ENCODE assay signal across 8 mouse cellular contexts in genomic region chr19:37375755-37376615, GRCm38 (mm10). TPM values are rescaled to one million over a fixed set of nuclear protein-coding genes. Genes with fewer than 3 reads are reported as not detected.
DNase-seq lines count a peak whose midpoint lies in the region; ATAC-seq and TF ChIP-seq lines count a peak whose summit lies in the region.

Kif11 (plus strand) TSS chr19:37376403.

- WGBS in heart, embryonic 12.5 days = under 1% methylated on average over 73 of the region's 73 CpGs
- WGBS in kidney, postnatal 0 days = under 1% methylated on average over 72 of the region's 73 CpGs
- WGBS in liver, embryonic 11.5 days = under 1% methylated on average over 73 of the region's 73 CpGs
- WGBS in stomach, embryonic 14.5 days = under 1% methylated on average over 73 of the region's 73 CpGs

- peak; percentile 90 for ATAC-seq in erythroid progenitor cell, adult 5-6 weeks (replicated peaks; ENCODE audit: low FRiP score, poor library complexity, severe bottlenecking)
- ATAC-seq in heart, embryonic 12.5 days (ENCODE audit: insufficient number of reproducible peaks, low FRiP score) = peak; percentile 99
- peak; percentile 100 for ATAC-seq in kidney, postnatal 0 days (replicated peaks; ENCODE audit: low FRiP score, low read depth)
- peak; percentile 96 for ATAC-seq in liver, embryonic 11.5 days (replicated peaks; ENCODE audit: low FRiP score)
- ATAC-seq in stomach, embryonic 14.5 days (ENCODE audit: insufficient number of reproducible peaks, insufficient read depth, low FRiP score, low read depth) = peak; percentile 99

- H3K4me1 ChIP-seq in heart, embryonic 12.5 days (replicated peaks) = peaks cover 21% of the 10 kb centered on the region
- H3K4me1 ChIP-seq in kidney, postnatal 0 days (replicated peaks; ENCODE audit: insufficient read depth, low read length) = 0 out of 2 replicates have a peak, but pooled peaks cover 5% of the 10 kb centered on the region
- peaks cover 26% of the 10 kb centered on the region for H3K4me1 ChIP-seq in liver, embryonic 11.5 days (replicated peaks; ENCODE audit: control insufficient read depth, insufficient read depth, low read length)
- peaks cover 16% of the 10 kb centered on the region; the same call in 1 of the 2 replicates for H3K4me1 ChIP-seq in stomach, embryonic 14.5 days (ENCODE audit: control insufficient read depth, insufficient read depth, low read length)

- peak within 1 kb of the TSS; percentile 91 for H3K4me3 ChIP-seq in heart, embryonic 12.5 days
- peak within 1 kb of the TSS; percentile 88 for H3K4me3 ChIP-seq in kidney, postnatal 0 days (replicated peaks; ENCODE audit: low read depth, low read length)
- H3K4me3 ChIP-seq in liver, embryonic 11.5 days (ENCODE audit: low read depth, low read length) = peak within 1 kb of the TSS; percentile 73
- peak within 1 kb of the TSS; percentile 97 for H3K4me3 ChIP-seq in stomach, embryonic 14.5 days (ENCODE audit: low read depth, low read length)

- H3K9me3 ChIP-seq in heart, embryonic 12.5 days (replicated peaks) = no peaks in the 10 kb centered on the region
- no peaks in the 10 kb centered on the region for H3K9me3 ChIP-seq in kidney, postnatal 0 days (replicated peaks; ENCODE audit: low read length)
- H3K9me3 ChIP-seq in liver, embryonic 11.5 days (ENCODE audit: control insufficient read depth, low read length) = no peaks in the 10 kb centered on the region
- H3K9me3 ChIP-seq in stomach, embryonic 14.5 days (ENCODE audit: control insufficient read depth, low read depth, low read length) = no peaks in the 10 kb centered on the region

- peak; percentile 98 for DNase-seq in CD4-positive helper T cell, adult 2 months (ENCODE audit: low read depth, low spot score)
- peak; percentile 93 for DNase-seq in brain, embryonic 18.5 days (ENCODE audit: low read depth, low spot score)
- DNase-seq in kidney, postnatal 0 days (ENCODE audit: low spot score) = peak; percentile 98
- peak; percentile 93 for DNase-seq in liver, embryonic 11.5 days (ENCODE audit: low spot score)
- peak; percentile 99 for DNase-seq in naive thymus-derived CD4-positive, alpha-beta T cell, adult 2 months (ENCODE audit: low read depth)

- no peaks in the 10 kb centered on the region for H3K27me3 ChIP-seq in heart, embryonic 12.5 days (replicated peaks)
- no peaks in the 10 kb centered on the region for H3K27me3 ChIP-seq in kidney, postnatal 0 days (ENCODE audit: insufficient read depth, low read length)
- H3K27me3 ChIP-seq in liver, embryonic 11.5 days (replicated peaks; ENCODE audit: control insufficient read depth, insufficient read depth, low read length) = no peaks in the 10 kb centered on the region
- H3K27me3 ChIP-seq in stomach, embryonic 14.5 days (ENCODE audit: control insufficient read depth, insufficient read depth, low read length) = no peaks in the 10 kb centered on the region

- H3K36me3 ChIP-seq in heart, embryonic 12.5 days = no peaks in the 10 kb centered on the region
- H3K36me3 ChIP-seq in kidney, postnatal 0 days (ENCODE audit: insufficient read depth, low read length) = no peaks in the 10 kb centered on the region
- H3K36me3 ChIP-seq in liver, embryonic 11.5 days (ENCODE audit: control insufficient read depth, insufficient read depth, low read length) = no peaks in the 10 kb centered on the region; the same call in 1 of the 2 replicates
- no peaks in the 10 kb centered on the region for H3K36me3 ChIP-seq in stomach, embryonic 14.5 days (ENCODE audit: control insufficient read depth, insufficient read depth, low read length)

- TF ChIP-seq CTCF in kidney, postnatal 0 days (IDR thresholded peaks at IDR 0.05; ENCODE audit: low read depth) = no peak

- peak within 1 kb of the TSS; percentile 99 for H3K27ac ChIP-seq in heart, embryonic 12.5 days (ENCODE audit: poor library complexity, severe bottlenecking)
- peak within 1 kb of the TSS; percentile 87 for H3K27ac ChIP-seq in kidney, postnatal 0 days
- H3K27ac ChIP-seq in liver, embryonic 11.5 days (ENCODE audit: low read depth, low read length) = peak within 1 kb of the TSS; percentile 97
- peak within 1 kb of the TSS; percentile 97 for H3K27ac ChIP-seq in stomach, embryonic 14.5 days (ENCODE audit: low read length)

- H3K4me2 ChIP-seq in heart, embryonic 12.5 days = peak within 1 kb of the TSS; percentile 80
- H3K4me2 ChIP-seq in kidney, postnatal 0 days (ENCODE audit: low read length) = peak within 1 kb of the TSS; percentile 71
- H3K4me2 ChIP-seq in liver, embryonic 11.5 days = peak within 1 kb of the TSS; percentile 92
- peak within 1 kb of the TSS; percentile 60 for H3K4me2 ChIP-seq in stomach, embryonic 14.5 days (replicated peaks; ENCODE audit: low read depth, low read length)

- peak within 1 kb of the TSS; percentile 88 for H3K9ac ChIP-seq in heart, embryonic 12.5 days
- peak within 1 kb of the TSS; percentile 64 for H3K9ac ChIP-seq in kidney, postnatal 0 days (ENCODE audit: low read depth, low read length)
- peak within 1 kb of the TSS; percentile 84 for H3K9ac ChIP-seq in liver, embryonic 11.5 days (ENCODE audit: low read depth, low read length)
- H3K9ac ChIP-seq in stomach, embryonic 14.5 days (replicated peaks; ENCODE audit: low read depth, low read length) = peak within 1 kb of the TSS; percentile 79

RNA-seq across cellular contexts. Expression of gene Kif11, which starts in this region (rescaled TPM):
- 409 and 470 TPM in 2 replicates for total RNA-seq in erythroid progenitor cell, adult 5-6 weeks (2015; ENCODE audit: low replicate concordance)
- total RNA-seq in erythroid progenitor cell, adult 5-6 weeks (2017; ENCODE audit: low replicate concordance) = 653 and 658 TPM in 2 replicates
- polyA plus RNA-seq in heart, embryonic 12.5 days (2016; fragmentation: Nextera tagmentation; extraction: Ambion mirVana) = 53.6 and 57.7 TPM in 2 replicates
- polyA plus RNA-seq in kidney, postnatal 0 days (2015; fragmentation: Nextera tagmentation; extraction: Ambion mirVana) = 18.5 and 22.4 TPM in 2 replicates
- 77.0 and 85.7 TPM in 2 replicates for polyA plus RNA-seq in liver, embryonic 11.5 days (2014; fragmentation: Nextera tagmentation; extraction: Ambion mirVana)
- polyA plus RNA-seq in stomach, embryonic 14.5 days (2014; fragmentation: Nextera tagmentation; extraction: Ambion mirVana) = 63.7 and 69.7 TPM in 2 replicates

Comparison
In these comparisons a context has a peak if more than half of its experiments do, and no peak if none do; other contexts are left out.
1. Peak in every context shown above with its lines: DNase-seq, ATAC-seq, H3K4me3 ChIP-seq and H3K27ac ChIP-seq.